Comparison of ENCODE assay signal across 30 mouse cellular contexts in genomic region chr5:137689974-137690373, GRCm38 (mm10). TPM values are rescaled to one million over a fixed set of nuclear protein-coding genes. Genes with fewer than 3 reads are reported as not detected.
DNase-seq lines count a peak whose midpoint lies in the region; ATAC-seq and TF ChIP-seq lines count a peak whose summit lies in the region.
"Had no signal": no experiment of that assay in that cellular context is flagged by ENCODE, and none has a peak within 500 bp of the region (broad histone marks: within the 10 kb centered on the region; RNA-seq: fewer than 3 reads in every experiment).

No protein-coding gene starts in this region.

- TF ChIP-seq CTCF in heart, postnatal 0 days (IDR thresholded peaks at IDR 0.05; ENCODE audit: low read depth): no peak
- no peak for TF ChIP-seq CTCF in liver, postnatal 0 days (IDR thresholded peaks at IDR 0.05; ENCODE audit: low read depth)

- H3K27ac ChIP-seq in heart, embryonic 12.5 days (ENCODE audit: poor library complexity, severe bottlenecking): peak overlapping the region; percentile 51
- peak overlapping the region; percentile 73; the same call in 1 of the 2 replicates for H3K27ac ChIP-seq in heart, postnatal 0 days (ENCODE audit: low read depth)
- H3K27ac ChIP-seq in liver, postnatal 0 days (ENCODE audit: low read depth): peak overlapping the region; percentile 22; the same call in 1 of the 2 replicates
- H3K27ac ChIP-seq: embryonic facial prominence, embryonic 12.5 days; hindbrain, embryonic 13.5 days; limb, embryonic 10.5 days; limb, embryonic 15.5 days; midbrain, embryonic 15.5 days; neural tube, embryonic 15.5 days had no signal

- H3K4me1 ChIP-seq in heart, embryonic 12.5 days (replicated peaks): peaks cover 11% of the 10 kb centered on the region
- H3K4me1 ChIP-seq in heart, postnatal 0 days (ENCODE audit: control insufficient read depth, insufficient read depth): 0 out of 2 replicates have a peak, but pooled peaks cover 8% of the 10 kb centered on the region
- H3K4me1 ChIP-seq in liver, postnatal 0 days (ENCODE audit: insufficient read depth): peaks cover 22% of the 10 kb centered on the region
- H3K4me1 ChIP-seq: embryonic facial prominence, embryonic 12.5 days; hindbrain, embryonic 13.5 days had no signal

- H3K4me2 ChIP-seq in heart, embryonic 12.5 days: no peak overlapping the region
- H3K4me2 ChIP-seq in heart, postnatal 0 days (ENCODE audit: low read depth, low read length): no peak overlapping the region
- no peak overlapping the region for H3K4me2 ChIP-seq in liver, postnatal 0 days (ENCODE audit: low read depth, low read length)
- H3K4me2 ChIP-seq: embryonic facial prominence, embryonic 12.5 days; hindbrain, embryonic 13.5 days; limb, embryonic 15.5 days; lung, embryonic 14.5 days; midbrain, embryonic 15.5 days; neural tube, embryonic 15.5 days had no signal

- H3K9me3 ChIP-seq in heart, embryonic 12.5 days (replicated peaks): no peaks in the 10 kb centered on the region
- H3K9me3 ChIP-seq in heart, postnatal 0 days (replicated peaks; ENCODE audit: control insufficient read depth, low read length): no peaks in the 10 kb centered on the region
- H3K9me3 ChIP-seq in liver, postnatal 0 days (ENCODE audit: low read length): no peaks in the 10 kb centered on the region
- H3K9me3 ChIP-seq: embryonic facial prominence, embryonic 12.5 days; hindbrain, embryonic 13.5 days; limb, embryonic 10.5 days; limb, embryonic 15.5 days; midbrain, embryonic 15.5 days; neural tube, embryonic 15.5 days had no signal

- DNase-seq in heart, adult 9 months (ENCODE audit: low spot score in 2 of 2): no peak
- no peak for DNase-seq in heart, postnatal 0 days (ENCODE audit: low spot score)
- no peak for DNase-seq in heart, postnatal 10 days
- DNase-seq in liver, postnatal 0 days: no peak
- DNase-seq in thymus, postnatal 25 days: peak; percentile 51
- DNase-seq in adrenal gland, postnatal 10 days: no peak
- no peak for DNase-seq in kidney, postnatal 36 days
- DNase-seq: adrenal gland, postnatal 14 days; cerebellum, adult 11-12 months; cerebellum, adult 9-11 months; embryo, embryonic 11 days; gastrocnemius, postnatal 25 days; kidney, postnatal 10 days; layer of hippocampus, adult 9-11 months; lung, embryonic 14.5 days; lung, postnatal 14 days; retina, postnatal 1 day; right cerebral cortex, postnatal 14 days had no signal

- no peaks in the 10 kb centered on the region for H3K27me3 ChIP-seq in heart, embryonic 12.5 days (replicated peaks)
- H3K27me3 ChIP-seq in heart, postnatal 0 days (ENCODE audit: control insufficient read depth, insufficient read depth, low read length): no peaks in the 10 kb centered on the region
- H3K27me3 ChIP-seq in liver, postnatal 0 days (ENCODE audit: insufficient read depth, low read length): no peaks in the 10 kb centered on the region
- H3K27me3 ChIP-seq: embryonic facial prominence, embryonic 12.5 days; hindbrain, embryonic 13.5 days; limb, embryonic 15.5 days; midbrain, embryonic 15.5 days; neural tube, embryonic 15.5 days; Patski had no signal

- 83% methylated on average over 3 of the region's 3 CpGs for WGBS in heart, embryonic 12.5 days
- 71% methylated on average over 3 of the region's 3 CpGs for WGBS in heart, postnatal 0 days
- 78% methylated on average over 3 of the region's 3 CpGs for WGBS in liver, postnatal 0 days (ENCODE audit: insufficient replicate concordance)

- intact Hi-C loops in heart, postnatal 10 days (cut with DNase I): no loop called here

- no peak for TF ChIP-seq EP300 in heart, postnatal 0 days (IDR thresholded peaks at IDR 0.05; ENCODE audit: low read depth)
- no peak for TF ChIP-seq EP300 in liver, postnatal 0 days (IDR thresholded peaks at IDR 0.05; ENCODE audit: low read depth)

- ATAC-seq in heart, embryonic 12.5 days (ENCODE audit: insufficient number of reproducible peaks, low FRiP score): no peak
- ATAC-seq in heart, postnatal 0 days (ENCODE audit: insufficient read depth, low read depth): no peak
- no peak for ATAC-seq in liver, postnatal 0 days
- ATAC-seq: forebrain, embryonic 14.5 days; intestine, embryonic 16.5 days; midbrain, embryonic 15.5 days; Patski had no signal

- no peak overlapping the region for H3K9ac ChIP-seq in heart, embryonic 12.5 days
- no peak overlapping the region for H3K9ac ChIP-seq in heart, postnatal 0 days (replicated peaks; ENCODE audit: low read depth, low read length)
- H3K9ac ChIP-seq in liver, postnatal 0 days (replicated peaks): no peak overlapping the region
- H3K9ac ChIP-seq: embryonic facial prominence, embryonic 12.5 days; hindbrain, embryonic 13.5 days; limb, embryonic 15.5 days; lung, embryonic 14.5 days; midbrain, embryonic 15.5 days; neural tube, embryonic 15.5 days had no signal

- H3K4me3 ChIP-seq in heart, embryonic 12.5 days: no peak overlapping the region
- no peak overlapping the region for H3K4me3 ChIP-seq in heart, postnatal 0 days (ENCODE audit: low read depth, low read length)
- no peak overlapping the region for H3K4me3 ChIP-seq in liver, postnatal 0 days (ENCODE audit: low read depth, low read length)
- H3K4me3 ChIP-seq: embryonic facial prominence, embryonic 12.5 days; hindbrain, embryonic 13.5 days; limb, embryonic 10.5 days; limb, embryonic 15.5 days; midbrain, embryonic 15.5 days; neural tube, embryonic 15.5 days had no signal

- no peaks in the 10 kb centered on the region for H3K36me3 ChIP-seq in heart, embryonic 12.5 days
- no peaks in the 10 kb centered on the region for H3K36me3 ChIP-seq in heart, postnatal 0 days (replicated peaks; ENCODE audit: control insufficient read depth, insufficient read depth, low read length)
- H3K36me3 ChIP-seq in liver, postnatal 0 days (replicated peaks; ENCODE audit: insufficient read depth, low read length): no peaks in the 10 kb centered on the region
- H3K36me3 ChIP-seq: embryonic facial prominence, embryonic 12.5 days; hindbrain, embryonic 13.5 days; limb, embryonic 10.5 days; limb, embryonic 15.5 days; midbrain, embryonic 15.5 days; neural tube, embryonic 15.5 days had no signal

RNA-seq across cellular contexts. Expression of gene Agfg2, which starts 5.4 kb away (rescaled TPM):
- 25.6 and 29.3 TPM in 2 replicates for polyA plus RNA-seq in heart, embryonic 12.5 days (2016; fragmentation: Nextera tagmentation; extraction: Ambion mirVana)
- total RNA-seq in heart, postnatal 0 days (2014; rRNA removed; ENCODE audit: low replicate concordance): 27.0 and 28.8 TPM in 2 replicates
- 14.3 and 15.5 TPM in 2 replicates for polyA plus RNA-seq in heart, postnatal 0 days (2015; fragmentation: Nextera tagmentation; extraction: Ambion mirVana)
- total RNA-seq in heart, postnatal 10 days (2021): 10 to 100 TPM; 11.8 to 14.0 TPM
- 29.5 and 34.1 TPM in 2 replicates for polyA plus RNA-seq in liver, postnatal 0 days (2015; fragmentation: Nextera tagmentation; extraction: Ambion mirVana)
- total RNA-seq in adrenal gland, postnatal 10 days (2021): 10 to 100 TPM; 21.0 to 21.9 TPM

RNA-seq across cellular contexts. Expression of gene Irs3, which starts 44.5 kb away (rescaled TPM):
- 0.20 and 0.21 TPM in 2 replicates for polyA plus RNA-seq in heart, embryonic 12.5 days (2016; fragmentation: Nextera tagmentation; extraction: Ambion mirVana)
- total RNA-seq in heart, postnatal 0 days (2014; rRNA removed; ENCODE audit: low replicate concordance): 7.6 TPM in 1 of 2 replicates, not detected in the other
- polyA plus RNA-seq in heart, postnatal 0 days (2015; fragmentation: Nextera tagmentation; extraction: Ambion mirVana): 0.08 and 0.23 TPM in 2 replicates
- total RNA-seq in heart, postnatal 10 days (2021): under 1 TPM; 0.24 to 0.35 TPM
- 0.11 TPM in 1 of 2 replicates, not detected in the other for polyA plus RNA-seq in liver, postnatal 0 days (2015; fragmentation: Nextera tagmentation; extraction: Ambion mirVana)
- total RNA-seq in adrenal gland, postnatal 10 days (2021): 1 to 10 TPM; 2.1 to 4.0 TPM
- total RNA-seq: MEL had no signal
- polyA plus RNA-seq: forebrain, embryonic 14.5 days; stomach, embryonic 14.5 days had no signal

RNA-seq across cellular contexts. Expression of gene Sap25, which starts 48.8 kb away (rescaled TPM):
- 5.2 and 5.3 TPM in 2 replicates for polyA plus RNA-seq in heart, embryonic 12.5 days (2016; fragmentation: Nextera tagmentation; extraction: Ambion mirVana)
- total RNA-seq in heart, postnatal 0 days (2014; rRNA removed; ENCODE audit: low replicate concordance): 10.4 TPM in 1 of 2 replicates, not detected in the other
- 1.5 and 2.8 TPM in 2 replicates for polyA plus RNA-seq in heart, postnatal 0 days (2015; fragmentation: Nextera tagmentation; extraction: Ambion mirVana)
- 1 to 10 TPM; 3.2 to 3.9 TPM for total RNA-seq in heart, postnatal 10 days (2021)
- polyA plus RNA-seq in liver, postnatal 0 days (2015; fragmentation: Nextera tagmentation; extraction: Ambion mirVana): 3.4 and 4.0 TPM in 2 replicates
- 1 to 10 TPM; 4.2 to 9.7 TPM for total RNA-seq in adrenal gland, postnatal 10 days (2021)

RNA-seq across cellular contexts. Expression of gene Nyap1, which starts 51.4 kb away (rescaled TPM):
- polyA plus RNA-seq in heart, embryonic 12.5 days (2016; fragmentation: Nextera tagmentation; extraction: Ambion mirVana): 1.2 and 1.7 TPM in 2 replicates
- total RNA-seq in heart, postnatal 0 days (2014; rRNA removed; ENCODE audit: low replicate concordance): 1.3 and 5.8 TPM in 2 replicates
- 0.56 and 0.65 TPM in 2 replicates for polyA plus RNA-seq in heart, postnatal 0 days (2015; fragmentation: Nextera tagmentation; extraction: Ambion mirVana)
- 1 to 10 TPM; 1.6 to 1.7 TPM for total RNA-seq in heart, postnatal 10 days (2021)
- polyA plus RNA-seq in liver, postnatal 0 days (2015; fragmentation: Nextera tagmentation; extraction: Ambion mirVana): 0.11 and 0.18 TPM in 2 replicates
- total RNA-seq in adrenal gland, postnatal 10 days (2021): 1 to 10 TPM; 4.9 to 6.5 TPM

RNA-seq across cellular contexts. Expression of gene Tsc22d4, which starts 55.6 kb away (rescaled TPM):
- polyA plus RNA-seq in heart, embryonic 12.5 days (2016; fragmentation: Nextera tagmentation; extraction: Ambion mirVana): 144 and 154 TPM in 2 replicates
- total RNA-seq in heart, postnatal 0 days (2014; rRNA removed; ENCODE audit: low replicate concordance): 167 and 192 TPM in 2 replicates
- polyA plus RNA-seq in heart, postnatal 0 days (2015; fragmentation: Nextera tagmentation; extraction: Ambion mirVana): 221 and 232 TPM in 2 replicates
- total RNA-seq in heart, postnatal 10 days (2021): 100 to 1,000 TPM; 279 to 287 TPM
- polyA plus RNA-seq in liver, postnatal 0 days (2015; fragmentation: Nextera tagmentation; extraction: Ambion mirVana): 65.3 and 65.9 TPM in 2 replicates
- total RNA-seq in adrenal gland, postnatal 10 days (2021): 100 to 1,000 TPM in 1 of 2 experiments, 10 to 100 TPM in 1; 88.3 to 101 TPM

Comparison
In these comparisons a context has a peak if more than half of its experiments do, and no peak if none do; other contexts are left out.
1. H3K27ac ChIP-seq: peak in every context shown above with its lines; median percentile 73 in heart, postnatal 0 days; 51 in heart, embryonic 12.5 days; 22 in liver, postnatal 0 days.